Mouse (Mus musculus) neural tube, embryonic 11.5 days (tissue): ENCODE results near the gene Smap1. TPM values are rescaled to one million over a fixed set of nuclear protein-coding genes. Genes with fewer than 3 reads are reported as not detected.

Experiments used
- ATAC-seq: fragments of 200-750 bp; cut with Nextera tagmentation; 2 replicates; pipeline ENCODE4 v1.8.0; 2017; ENCODE audit warnings: moderate number of reproducible peaks, mild to moderate bottlenecking, moderate TSS enrichment, moderate library complexity; ENCODE audit not compliant: insufficient read depth, low FRiP score, low TSS enrichment
- DNase-seq: peaks from one replicate; pipeline ENCODE4 v3.0.0-alpha.2; 2015; ENCODE audit warnings: low spot score
- H3K27ac ChIP-seq: fragments of 300-500 bp; sonication (generic); 2 replicates; pipeline ENCODE4 v1.5.1; 2014; ENCODE audit warnings: low read depth, mild to moderate bottlenecking, low read length
- H3K27me3 ChIP-seq: fragments of 300-500 bp; sonication (generic); 2 replicates; pipeline ENCODE4 v1.6.1; 2014; ENCODE audit warnings: mild to moderate bottlenecking, low read length, mixed read lengths; ENCODE audit not compliant: control insufficient read depth, insufficient read depth
- H3K36me3 ChIP-seq: fragments of 300-500 bp; sonication (generic); 2 replicates; pipeline ENCODE4 v1.6.1; 2014; ENCODE audit warnings: mild to moderate bottlenecking, low read length, moderate library complexity, mixed read lengths; ENCODE audit not compliant: control insufficient read depth, insufficient read depth
- H3K4me1 ChIP-seq: fragments of 300-500 bp; sonication (generic); 2 replicates; pipeline ENCODE4 v1.6.1; 2014; ENCODE audit warnings: low read length, mixed read lengths; ENCODE audit not compliant: control insufficient read depth, insufficient read depth
- H3K4me2 ChIP-seq: fragments of 300-500 bp; sonication (generic); 2 replicates; pipeline ENCODE4 v1.6.1; 2014; ENCODE audit warnings: low read depth, mild to moderate bottlenecking, moderate library complexity
- H3K4me3 ChIP-seq: fragments of 300-500 bp; sonication (generic); 2 replicates; pipeline ENCODE4 v1.5.1; 2014; ENCODE audit warnings: low read depth, low read length
- H3K9ac ChIP-seq: fragments of 300-500 bp; sonication (generic); 2 replicates; pipeline ENCODE4 v1.6.1; 2014; ENCODE audit warnings: mild to moderate bottlenecking, low read length
- H3K9me3 ChIP-seq: fragments of 300-500 bp; sonication (generic); 2 replicates; pipeline ENCODE4 v1.6.1; 2016; ENCODE audit warnings: low read length; ENCODE audit not compliant: control insufficient read depth
- WGBS: fragments of 180-500 bp; shearing (Covaris S2); extraction: QIAGEN DNeasy Blood & Tissue Kit; methylation state at CpG from one replicate; pipeline ENCODE4 v1.1.7; 2014; 5-methylcytosine and 5-hydroxymethylcytosine counted together
- polyA plus RNA-seq: library from polyadenylated mRNA; unstranded; fragments of >200 nt; fragmentation: Nextera tagmentation; extraction: Ambion mirVana; gene quantifications from 2 replicates; pipeline ENCODE4 v1.2.1, GENCODE M21; 2014

Gene Smap1
- polyA plus RNA-seq, 1 experiment from 2014 or later: 64.6 TPM

GRCm38 (mm10) chr1:23834819-23835218, 87.3 kb downstream of the Smap1 start:
- ATAC-seq (no peak), DNase-seq (no peak)
- H3K4me2 ChIP-seq: no peak overlapping the region
- no peak overlapping the region for H3K27ac ChIP-seq
- no peaks in the 10 kb centered on the region for H3K4me1 ChIP-seq
- H3K27me3 ChIP-seq: no peaks in the 10 kb centered on the region
- H3K36me3 ChIP-seq: no peaks in the 10 kb centered on the region
- H3K4me3 ChIP-seq: no peak overlapping the region
- 67% methylated on average over 9 of the region's 9 CpGs for WGBS
- no peak overlapping the region for H3K9ac ChIP-seq
- H3K9me3 ChIP-seq: no peaks in the 10 kb centered on the region

GRCm38 (mm10) chr1:23834246-23834645, 87.9 kb downstream of the Smap1 start:
- Histone ChIP-seq H3K4me1 (no peaks in the 10 kb centered on the region), H3K4me2 (no peak overlapping the region), H3K27ac (no peak overlapping the region), H3K9me3 (no peaks in the 10 kb centered on the region), H3K9ac (no peak overlapping the region), H3K27me3 (no peaks in the 10 kb centered on the region), H3K36me3 (no peaks in the 10 kb centered on the region), H3K4me3 (no peak overlapping the region)
- DNase-seq (no peak), ATAC-seq (no peak)
- 90% methylated on average over 7 of the region's 7 CpGs for WGBS

GRCm38 (mm10) chr1:23826887-23827758, 95.0 kb downstream of the Smap1 start:
- ATAC-seq: peak; percentile 62
- 48% methylated on average over 13 of the region's 13 CpGs for WGBS
- H3K9me3 ChIP-seq: no peaks in the 10 kb centered on the region

GRCm38 (mm10) chr1:23821615-23822014, 100.5 kb downstream of the Smap1 start:
- 85% methylated on average over 5 of the region's 5 CpGs for WGBS
- H3K9ac ChIP-seq: no peak overlapping the region
- H3K36me3 ChIP-seq: no peaks in the 10 kb centered on the region
- no peaks in the 10 kb centered on the region for H3K9me3 ChIP-seq
- no peak overlapping the region for H3K27ac ChIP-seq
- no peak overlapping the region for H3K4me2 ChIP-seq
- no peaks in the 10 kb centered on the region for H3K4me1 ChIP-seq
- no peak overlapping the region for H3K4me3 ChIP-seq
- ATAC-seq: no peak
- no peaks in the 10 kb centered on the region for H3K27me3 ChIP-seq
- no peak for DNase-seq

More at GRCm38 (mm10) chr1:23826887-23827758, 95.0 kb downstream of the Smap1 start:
- Histone ChIP-seq H3K4me3 (no peak overlapping the region), H3K36me3 (no peaks in the 10 kb centered on the region), H3K4me2 (no peak overlapping the region), H3K4me1 (no peaks in the 10 kb centered on the region), H3K27ac (no peak overlapping the region), H3K9ac (no peak overlapping the region), H3K27me3 (no peaks in the 10 kb centered on the region)
- peak; percentile 63 for DNase-seq

- ATAC-seq (no peak), DNase-seq (no peak)
- H3K27me3 ChIP-seq: no peaks in the 10 kb centered on the region
- H3K9me3 ChIP-seq: no peaks in the 10 kb centered on the region
- no peak overlapping the region for H3K4me3 ChIP-seq
- no peaks in the 10 kb centered on the region for H3K36me3 ChIP-seq
- H3K4me2 ChIP-seq: no peak overlapping the region
- WGBS: 89% methylated on average over 9 of the region's 9 CpGs
- H3K27ac ChIP-seq: no peak overlapping the region
- H3K4me1 ChIP-seq: no peaks in the 10 kb centered on the region
- no peak overlapping the region for H3K9ac ChIP-seq
Observed at GRCm38 (mm10) chr1:23798306-23798705, 123.8 kb downstream of the Smap1 start.

Other genes with a start within 250 kb of the Smap1 start
- 2.5 and 2.6 TPM in 2 replicates for gene B3gat2, start 160.6 kb downstream of the Smap1 start, polyA plus RNA-seq
- 62.3 and 68.8 TPM in 2 replicates for gene Sdhaf4, start 83.3 kb upstream of the Smap1 start, polyA plus RNA-seq
- gene Fam135a, start 178.0 kb upstream of the Smap1 start, polyA plus RNA-seq: 40.3 and 41.9 TPM in 2 replicates